Mouse (Mus musculus): Measurements from ENCODE around the gene Tjap1.

DNA sequence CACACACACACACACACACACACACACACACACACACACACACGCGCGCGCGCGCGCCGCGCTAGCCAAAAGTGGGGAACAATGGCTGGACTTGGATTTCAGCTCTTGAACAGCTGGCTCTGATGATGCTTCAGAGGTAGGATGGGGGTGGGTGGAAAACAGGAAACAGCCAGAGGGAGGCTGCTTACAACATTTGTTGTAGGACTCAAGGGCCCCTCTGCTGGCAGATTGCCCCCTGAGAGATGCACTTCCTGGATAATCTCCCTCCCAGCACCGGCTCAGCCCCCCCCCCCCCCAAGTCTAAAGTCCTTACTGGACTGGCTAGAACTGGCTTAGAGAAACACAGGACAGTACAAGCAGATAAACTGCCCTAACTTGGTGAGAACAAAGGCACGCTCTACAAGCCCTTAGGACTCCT is 4.9 kb upstream of the Tjap1 start:
- no peak for TF ChIP-seq CTCF (IDR thresholded peaks at IDR 0.05 in 2 of 3, conservative IDR thresholded peaks at IDR 0.05 in 1 of 3; ENCODE audit: control insufficient read depth in 1 of 3, insufficient read depth in 1 of 3, low read depth in 2 of 3, low read length in 3 of 3, poor library complexity in 1 of 3, severe bottlenecking in 1 of 3)
- no peak for TF ChIP-seq KAT2A (conservative IDR thresholded peaks at IDR 0.05; ENCODE audit: low read depth, low read length)
- TF ChIP-seq POLR2A (IDR thresholded peaks at IDR 0.05; ENCODE audit: control insufficient read depth in 1 of 2, insufficient read depth in 1 of 2, low read depth in 1 of 2, low read length in 2 of 2, poor library complexity in 1 of 2), result no peak
- no peak for TF ChIP-seq EP300 (IDR thresholded peaks at IDR 0.05; ENCODE audit: low read depth in 1 of 2, low read length in 2 of 2)
- no peak for TF ChIP-seq USF2 (IDR thresholded peaks at IDR 0.05; ENCODE audit: borderline replicate concordance in 1 of 2, insufficient read depth in 1 of 2, low read depth in 1 of 2, low read length in 2 of 2)

Data from MEL (cell line).